Mouse (Mus musculus) neural tube, embryonic 15.5 days (tissue): Measurements from ENCODE around the gene Sugct. TPM values are rescaled to one million over a fixed set of nuclear protein-coding genes. Genes with fewer than 3 reads are reported as not detected.

Experiments used
- ATAC-seq: fragments of 200-750 bp; cut with Nextera tagmentation; 2 replicates; pipeline ENCODE4 v1.8.0; 2017; ENCODE audit warnings: mild to moderate bottlenecking, moderate TSS enrichment, moderate library complexity; ENCODE audit not compliant: low FRiP score
- H3K27ac ChIP-seq: fragments of 300-500 bp; sonication (generic); replicated peaks from 2 replicates; pipeline ENCODE4 v1.5.1; 2015; ENCODE audit warnings: mild to moderate bottlenecking, inconsistent platforms
- H3K27me3 ChIP-seq: fragments of 300-500 bp; sonication (generic); replicated peaks from 2 replicates; pipeline ENCODE4 v1.6.1; 2015; ENCODE audit warnings: inconsistent platforms
- H3K36me3 ChIP-seq: fragments of 300-500 bp; sonication (generic); 2 replicates; pipeline ENCODE4 v1.6.1; 2015; ENCODE audit warnings: inconsistent platforms
- H3K4me1 ChIP-seq: fragments of 300-500 bp; sonication (generic); 2 replicates; pipeline ENCODE4 v1.6.1; 2015; ENCODE audit warnings: inconsistent platforms
- H3K4me2 ChIP-seq: fragments of 300-500 bp; sonication (generic); 2 replicates; pipeline ENCODE4 v1.6.1; 2015; ENCODE audit warnings: inconsistent platforms, mild to moderate bottlenecking, moderate library complexity
- H3K4me3 ChIP-seq: fragments of 300-500 bp; sonication (generic); replicated peaks from 2 replicates; pipeline ENCODE4 v1.5.1; 2015; ENCODE audit warnings: mild to moderate bottlenecking, inconsistent platforms
- H3K9ac ChIP-seq: fragments of 300-500 bp; sonication (generic); replicated peaks from 2 replicates; pipeline ENCODE4 v1.6.1; 2015; ENCODE audit warnings: mild to moderate bottlenecking, inconsistent platforms
- H3K9me3 ChIP-seq: fragments of 300-500 bp; sonication (generic); replicated peaks from 2 replicates; pipeline ENCODE4 v1.6.1; 2016; ENCODE audit warnings: inconsistent platforms
- WGBS: fragments of 180-500 bp; shearing (Covaris S2); methylation state at CpG from one replicate; pipeline ENCODE4 v1.1.7; 2015; ENCODE audit warnings: mixed read lengths; 5-methylcytosine and 5-hydroxymethylcytosine counted together
- polyA plus RNA-seq: library from polyadenylated mRNA; unstranded; fragments of >200 nt; fragmentation: Nextera tagmentation; extraction: Ambion mirVana; gene quantifications from 2 replicates; pipeline ENCODE4 v1.2.1, GENCODE M21; 2015

Sugct gene
- polyA plus RNA-seq, 1 experiment from 2014 or later: 2.8 TPM

- Histone ChIP-seq H3K9ac (no peak overlapping the region), H3K4me1 (no peaks in the 10 kb centered on the region), H3K4me3 (no peak overlapping the region), H3K27me3 (no peaks in the 10 kb centered on the region), H3K36me3 (no peaks in the 10 kb centered on the region), H3K4me2 (no peak overlapping the region), H3K27ac (no peak overlapping the region), H3K9me3 (no peaks in the 10 kb centered on the region)
- no peak for ATAC-seq
- 89% methylated on average over 2 of the region's 2 CpGs for WGBS
These were observed 698.9 kb downstream of the Sugct start for GRCm38 (mm10) chr13:16996464-16996863.

- H3K4me2 ChIP-seq: no peak overlapping the region
- 84% methylated on average over 3 of the region's 3 CpGs for WGBS
These were observed 700.0 kb downstream of the Sugct start for GRCm38 (mm10) chr13:16995321-16995720.

GRCm38 (mm10) chr13:16977743-16978142 lies 717.6 kb downstream of the Sugct start:
- WGBS: 53% methylated on average over 6 of the region's 6 CpGs
- Histone ChIP-seq H3K27ac (no peak overlapping the region), H3K4me2 (no peak overlapping the region), H3K9me3 (no peaks in the 10 kb centered on the region), H3K4me3 (no peak overlapping the region), H3K9ac (no peak overlapping the region), H3K36me3 (no peaks in the 10 kb centered on the region), H3K27me3 (no peaks in the 10 kb centered on the region), H3K4me1 (no peaks in the 10 kb centered on the region)
- ATAC-seq: 0 out of 2 replicates have a peak, but pooled peaks have one; percentile 31

More at GRCm38 (mm10) chr13:16995321-16995720, 700.0 kb downstream of the Sugct start:
- H3K9me3 ChIP-seq: no peaks in the 10 kb centered on the region
- H3K36me3 ChIP-seq: no peaks in the 10 kb centered on the region
- no peaks in the 10 kb centered on the region for H3K27me3 ChIP-seq
- H3K9ac ChIP-seq: no peak overlapping the region
- H3K27ac ChIP-seq: no peak overlapping the region
- no peaks in the 10 kb centered on the region for H3K4me1 ChIP-seq
- H3K4me3 ChIP-seq: no peak overlapping the region
- ATAC-seq: no peak

- Histone ChIP-seq H3K27ac (no peak overlapping the region), H3K27me3 (no peaks in the 10 kb centered on the region), H3K4me2 (no peak overlapping the region), H3K9ac (no peak overlapping the region), H3K9me3 (no peaks in the 10 kb centered on the region), H3K4me3 (no peak overlapping the region), H3K36me3 (no peaks in the 10 kb centered on the region), H3K4me1 (no peaks in the 10 kb centered on the region)
- WGBS: 87% methylated on average over 2 of the region's 2 CpGs
- no peak for ATAC-seq
These were observed 724.1 kb downstream of the Sugct start for GRCm38 (mm10) chr13:16971277-16971676.

- Histone ChIP-seq H3K27ac (no peak overlapping the region), H3K4me1 (no peaks in the 10 kb centered on the region), H3K4me3 (no peak overlapping the region), H3K9ac (no peak overlapping the region), H3K27me3 (no peaks in the 10 kb centered on the region), H3K36me3 (no peaks in the 10 kb centered on the region), H3K4me2 (no peak overlapping the region), H3K9me3 (no peaks in the 10 kb centered on the region)
- 89% methylated on average over 5 of the region's 5 CpGs for WGBS
- no peak for ATAC-seq
These were observed 726.4 kb downstream of the Sugct start for GRCm38 (mm10) chr13:16968995-16969394.

GRCm38 (mm10) chr13:16964823-16965475 lies 730.4 kb downstream of the Sugct start:
- WGBS: 74% methylated on average over 4 of the region's 4 CpGs
- no peaks in the 10 kb centered on the region for H3K9me3 ChIP-seq
- no peak overlapping the region for H3K4me3 ChIP-seq
- no peak overlapping the region for H3K27ac ChIP-seq
- H3K4me1 ChIP-seq: no peaks in the 10 kb centered on the region
- ATAC-seq: no peak
- H3K9ac ChIP-seq: no peak overlapping the region
- no peaks in the 10 kb centered on the region for H3K36me3 ChIP-seq
- no peak overlapping the region for H3K4me2 ChIP-seq
- no peaks in the 10 kb centered on the region for H3K27me3 ChIP-seq

GRCm38 (mm10) chr13:16952045-16952444 lies 743.3 kb downstream of the Sugct start:
- WGBS: 61% methylated on average over 4 of the region's 4 CpGs
- no peaks in the 10 kb centered on the region for H3K4me1 ChIP-seq
- ATAC-seq: no peak
- no peak overlapping the region for H3K27ac ChIP-seq
- no peaks in the 10 kb centered on the region for H3K9me3 ChIP-seq
- H3K9ac ChIP-seq: no peak overlapping the region
- H3K4me2 ChIP-seq: no peak overlapping the region
- no peaks in the 10 kb centered on the region for H3K36me3 ChIP-seq
- no peaks in the 10 kb centered on the region for H3K27me3 ChIP-seq
- H3K4me3 ChIP-seq: no peak overlapping the region

GRCm38 (mm10) chr13:16939466-16939811 lies 755.9 kb downstream of the Sugct start:
- Histone ChIP-seq H3K27ac (no peak overlapping the region), H3K9me3 (no peaks in the 10 kb centered on the region), H3K4me1 (no peaks in the 10 kb centered on the region), H3K4me3 (no peak overlapping the region), H3K9ac (no peak overlapping the region), H3K4me2 (no peak overlapping the region), H3K36me3 (no peaks in the 10 kb centered on the region), H3K27me3 (no peaks in the 10 kb centered on the region)
- ATAC-seq: no peak
- WGBS: 91% methylated on average over 5 of the region's 5 CpGs

GRCm38 (mm10) chr13:16938552-16939465 lies 756.5 kb downstream of the Sugct start:
- no peak overlapping the region for H3K9ac ChIP-seq
- 89% methylated on average over 12 of the region's 12 CpGs for whole genome bisulfite sequencing
- ATAC-seq: no peak
- H3K4me2 ChIP-seq: no peak overlapping the region
- H3K4me1 ChIP-seq: no peaks in the 10 kb centered on the region
- no peaks in the 10 kb centered on the region for H3K27me3 ChIP-seq
- H3K9me3 ChIP-seq: no peaks in the 10 kb centered on the region
- no peak overlapping the region for H3K4me3 ChIP-seq
- H3K36me3 ChIP-seq: no peaks in the 10 kb centered on the region
- no peak overlapping the region for H3K27ac ChIP-seq

- Histone ChIP-seq H3K9me3 (no peaks in the 10 kb centered on the region), H3K4me2 (no peak overlapping the region)
- no peak for ATAC-seq
These were observed 757.7 kb downstream of the Sugct start for GRCm38 (mm10) chr13:16937422-16938202.

GRCm38 (mm10) chr13:16935029-16935428 lies 760.3 kb downstream of the Sugct start:
- Histone ChIP-seq H3K9me3 (no peaks in the 10 kb centered on the region), H3K27ac (no peak overlapping the region), H3K9ac (no peak overlapping the region), H3K4me1 (no peaks in the 10 kb centered on the region), H3K27me3 (no peaks in the 10 kb centered on the region), H3K4me3 (no peak overlapping the region), H3K4me2 (no peak overlapping the region), H3K36me3 (no peaks in the 10 kb centered on the region)
- WGBS: 91% methylated on average over 1 of the region's 1 CpGs
- no peak for ATAC-seq

More at GRCm38 (mm10) chr13:16937422-16938202, 757.7 kb downstream of the Sugct start:
- H3K4me1 ChIP-seq: no peaks in the 10 kb centered on the region
- H3K27me3 ChIP-seq: no peaks in the 10 kb centered on the region
- no peak overlapping the region for H3K27ac ChIP-seq
- H3K4me3 ChIP-seq: no peak overlapping the region
- no peak overlapping the region for H3K9ac ChIP-seq
- WGBS: 90% methylated on average over 11 of the region's 11 CpGs
- no peaks in the 10 kb centered on the region for H3K36me3 ChIP-seq
